Mouse (Mus musculus) limb, embryonic 13.5 days (tissue): Measurements from ENCODE around the gene 2610318N02Rik. TPM values are rescaled to one million over a fixed set of nuclear protein-coding genes. Genes with fewer than 3 reads are reported as not detected.

Experiments used
- ATAC-seq: fragments of 200-750 bp; cut with Nextera tagmentation; 2 replicates; pipeline ENCODE4 v1.8.0; 2017; ENCODE audit warnings: low read depth, moderate number of reproducible peaks, moderate TSS enrichment; ENCODE audit not compliant: low FRiP score
- H3K27ac ChIP-seq: fragments of 300-500 bp; sonication (generic); 2 replicates; pipeline ENCODE4 v1.5.1; 2015; ENCODE audit warnings: inconsistent platforms, mild to moderate bottlenecking, moderate library complexity
- H3K27me3 ChIP-seq: fragments of 300-500 bp; sonication (generic); 2 replicates; pipeline ENCODE4 v1.6.1; 2015; ENCODE audit warnings: mild to moderate bottlenecking, inconsistent platforms
- H3K36me3 ChIP-seq: fragments of 300-500 bp; sonication (generic); 2 replicates; pipeline ENCODE4 v1.6.1; 2015; ENCODE audit warnings: inconsistent platforms, mild to moderate bottlenecking, moderate library complexity
- H3K4me1 ChIP-seq: fragments of 300-500 bp; sonication (generic); 2 replicates; pipeline ENCODE4 v1.6.1; 2015; ENCODE audit warnings: inconsistent platforms
- H3K4me2 ChIP-seq: fragments of 300-500 bp; sonication (generic); replicated peaks from 2 replicates; pipeline ENCODE4 v1.6.1; 2015; ENCODE audit warnings: inconsistent platforms, mild to moderate bottlenecking, moderate library complexity
- H3K4me3 ChIP-seq: fragments of 300-500 bp; sonication (generic); 2 replicates; pipeline ENCODE4 v1.5.1; 2015; ENCODE audit warnings: moderate library complexity, mild to moderate bottlenecking, inconsistent platforms
- H3K9ac ChIP-seq: fragments of 300-500 bp; sonication (generic); 2 replicates; pipeline ENCODE4 v1.6.1; 2015; ENCODE audit warnings: mild to moderate bottlenecking, inconsistent platforms
- H3K9me3 ChIP-seq: fragments of 300-500 bp; sonication (generic); 2 replicates; pipeline ENCODE4 v1.6.1; 2016; ENCODE audit warnings: inconsistent platforms
- WGBS: fragments of 180-500 bp; shearing (Covaris S2); methylation state at CpG from one replicate; pipeline ENCODE4 v1.1.7; 2015; 5-methylcytosine and 5-hydroxymethylcytosine counted together
- polyA plus RNA-seq: library from polyadenylated mRNA; unstranded; fragments of >200 nt; fragmentation: Nextera tagmentation; extraction: Ambion mirVana; gene quantifications from 2 replicates; pipeline ENCODE4 v1.2.1, GENCODE M21; 2015

Gene 2610318N02Rik
- polyA plus RNA-seq, 1 experiment from 2014 or later = 70.7 TPM

- no peak overlapping the region for H3K27ac ChIP-seq
- H3K9me3 ChIP-seq = no peaks in the 10 kb centered on the region
- H3K9ac ChIP-seq = peak overlapping the region; percentile 50; the same call in 1 of the 2 replicates
- H3K27me3 ChIP-seq = no peaks in the 10 kb centered on the region
- WGBS = 32% methylated on average over 7 of the region's 7 CpGs
- ATAC-seq = no peak
- H3K4me3 ChIP-seq = peak overlapping the region; percentile 81
- no peaks in the 10 kb centered on the region for H3K36me3 ChIP-seq
- peak overlapping the region; percentile 98 for H3K4me2 ChIP-seq
- H3K4me1 ChIP-seq = peaks cover 18% of the 10 kb centered on the region
Observed at GRCm38 (mm10) chr16:17132906-17133200, 7.9 kb upstream of the 2610318N02Rik start.

- Histone ChIP-seq H3K27ac (peak within 1 kb of the TSS; percentile 73; the same call in 1 of the 2 replicates), H3K4me2 (peak within 1 kb of the TSS; percentile 98), H3K4me3 (peak within 1 kb of the TSS; percentile 81), H3K36me3 (no peaks in the 10 kb centered on the region), H3K4me1 (peaks cover 18% of the 10 kb centered on the region), H3K9ac (peak within 1 kb of the TSS; percentile 73), H3K9me3 (no peaks in the 10 kb centered on the region), H3K27me3 (no peaks in the 10 kb centered on the region)
- peak; percentile 99 for ATAC-seq
- under 1% methylated on average over 47 of the region's 47 CpGs for WGBS
Observed at GRCm38 (mm10) chr16:17132089-17132905, 7.3 kb upstream of the 2610318N02Rik start, which contains the start of gene Sdf2l1. Gene Sdf2l1, minus strand, starts transcription at chr16:17132383.

DNA sequence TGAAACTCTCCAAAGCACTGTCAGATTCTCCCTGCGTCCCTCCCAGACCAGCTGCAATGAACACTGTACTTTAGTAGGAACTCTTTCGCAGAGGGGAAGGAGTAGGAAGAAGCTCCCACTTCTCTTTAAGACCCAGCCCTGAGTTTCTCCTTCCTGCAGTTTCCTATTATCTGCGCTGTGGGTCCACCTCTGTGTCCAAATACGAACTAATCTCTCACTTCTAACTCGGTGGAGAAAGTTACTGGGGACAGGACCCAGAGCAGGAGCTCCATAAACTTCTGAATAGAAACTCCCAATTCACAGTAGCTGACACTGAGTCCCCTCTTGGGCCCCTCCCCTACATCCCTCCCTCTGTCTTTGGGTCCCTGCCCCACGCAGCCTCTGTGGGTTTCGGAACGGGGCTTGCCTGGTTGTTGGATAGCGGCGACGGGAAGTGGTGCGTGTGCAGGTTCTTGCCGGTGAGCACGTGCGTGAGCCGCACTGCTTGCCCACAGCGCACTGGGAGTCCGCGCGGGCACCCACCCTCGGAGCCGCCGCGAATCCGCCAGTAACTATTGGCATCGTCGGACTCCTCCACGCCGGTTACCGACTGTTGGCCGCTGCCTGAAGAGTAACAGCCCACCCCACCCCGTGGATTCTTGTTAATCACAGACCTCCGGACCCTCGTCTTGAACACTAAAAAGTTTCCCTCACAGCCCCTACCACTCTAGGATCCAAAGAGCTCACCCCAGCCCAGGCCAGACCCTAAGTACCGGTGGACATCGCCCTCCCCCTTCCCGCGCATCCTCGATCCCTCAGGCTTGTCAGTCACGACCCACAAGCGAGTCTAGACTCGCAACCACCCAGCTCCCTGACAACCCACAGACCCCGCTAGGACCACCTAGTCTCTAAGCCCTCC is 6.5 kb upstream of the 2610318N02Rik start:
- Histone ChIP-seq H3K4me1 (peaks cover 18% of the 10 kb centered on the region), H3K4me2 (peak overlapping the region; percentile 98), H3K9me3 (no peaks in the 10 kb centered on the region), H3K27ac (peak overlapping the region; percentile 73; the same call in 1 of the 2 replicates), H3K27me3 (no peaks in the 10 kb centered on the region), H3K9ac (peak overlapping the region; percentile 73), H3K36me3 (no peaks in the 10 kb centered on the region), H3K4me3 (peak overlapping the region; percentile 81)
- ATAC-seq = peak; percentile 0; the same call in 1 of the 2 replicates
- 3% methylated on average over 43 of the region's 43 CpGs for WGBS

DNA sequence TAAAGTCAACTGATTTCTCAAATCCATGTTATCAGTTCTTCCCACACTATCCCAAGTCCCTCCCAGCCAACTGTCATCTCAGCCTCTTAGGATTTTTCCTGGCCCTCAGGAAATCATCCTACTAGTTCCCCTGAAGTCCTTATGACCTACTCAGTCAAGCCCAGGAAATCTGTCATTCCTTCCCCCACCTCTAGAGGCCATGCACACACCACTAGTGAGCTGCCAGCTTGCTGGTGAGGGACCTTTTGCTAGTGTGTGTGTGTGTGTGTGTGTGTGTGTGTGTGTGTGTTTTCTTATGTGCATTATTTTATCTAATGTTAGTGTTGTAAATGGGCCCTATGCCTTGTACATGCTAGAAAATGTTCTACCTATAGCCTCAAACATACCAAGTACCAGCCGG is 2.3 kb upstream of the 2610318N02Rik start:
- no peak for ATAC-seq
- Histone ChIP-seq H3K9me3 (no peaks in the 10 kb centered on the region), H3K9ac (no peak overlapping the region), H3K36me3 (peaks cover 9% of the 10 kb centered on the region), H3K4me2 (no peak overlapping the region), H3K4me1 (peaks cover 39% of the 10 kb centered on the region), H3K27ac (no peak overlapping the region), H3K4me3 (no peak overlapping the region), H3K27me3 (no peaks in the 10 kb centered on the region)
- WGBS = 96% methylated on average over 1 of the region's 1 CpGs

GRCm38 (mm10) chr16:17124119-17124870 is 672 bp downstream of the 2610318N02Rik start:
- peak; percentile 33; the same call in 1 of the 2 replicates for ATAC-seq
- H3K4me1 ChIP-seq = peaks cover 27% of the 10 kb centered on the region
- H3K4me3 ChIP-seq = peak overlapping the region; percentile 61
- peak overlapping the region; percentile 72 for H3K9ac ChIP-seq
- H3K4me2 ChIP-seq = peak overlapping the region; percentile 79
- no peaks in the 10 kb centered on the region for H3K9me3 ChIP-seq
- no peaks in the 10 kb centered on the region for H3K27me3 ChIP-seq
- H3K27ac ChIP-seq = peak overlapping the region; percentile 75
- WGBS = under 1% methylated on average over 22 of the region's 22 CpGs
- H3K36me3 ChIP-seq = peaks cover 37% of the 10 kb centered on the region

DNA sequence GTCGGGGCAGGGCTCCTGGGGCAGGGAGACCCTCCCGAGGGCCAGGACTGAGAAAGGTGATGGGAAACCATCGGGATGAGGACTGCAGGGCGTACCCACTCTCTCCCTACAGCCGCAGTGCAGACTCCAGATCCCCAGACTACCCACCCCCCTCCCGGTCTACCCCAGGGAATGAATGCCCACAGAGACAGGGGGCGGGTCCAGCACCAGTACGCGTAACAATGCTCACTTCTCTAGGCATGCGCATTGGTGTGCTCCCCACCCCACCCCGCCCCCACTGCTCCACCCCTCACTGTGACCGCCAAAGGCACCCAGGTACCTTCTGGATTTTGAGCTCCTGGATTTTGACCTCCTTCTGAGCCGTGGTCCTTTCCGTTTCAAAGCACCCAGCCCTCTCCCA is 3.4 kb downstream of the 2610318N02Rik start:
- Histone ChIP-seq H3K27me3 (no peaks in the 10 kb centered on the region), H3K27ac (no peak overlapping the region), H3K9me3 (no peaks in the 10 kb centered on the region), H3K36me3 (peaks cover 62% of the 10 kb centered on the region), H3K4me3 (no peak overlapping the region), H3K4me2 (no peak overlapping the region), H3K9ac (no peak overlapping the region), H3K4me1 (peaks cover 27% of the 10 kb centered on the region)
- WGBS = 80% methylated on average over 14 of the region's 14 CpGs
- ATAC-seq = no peak

DNA sequence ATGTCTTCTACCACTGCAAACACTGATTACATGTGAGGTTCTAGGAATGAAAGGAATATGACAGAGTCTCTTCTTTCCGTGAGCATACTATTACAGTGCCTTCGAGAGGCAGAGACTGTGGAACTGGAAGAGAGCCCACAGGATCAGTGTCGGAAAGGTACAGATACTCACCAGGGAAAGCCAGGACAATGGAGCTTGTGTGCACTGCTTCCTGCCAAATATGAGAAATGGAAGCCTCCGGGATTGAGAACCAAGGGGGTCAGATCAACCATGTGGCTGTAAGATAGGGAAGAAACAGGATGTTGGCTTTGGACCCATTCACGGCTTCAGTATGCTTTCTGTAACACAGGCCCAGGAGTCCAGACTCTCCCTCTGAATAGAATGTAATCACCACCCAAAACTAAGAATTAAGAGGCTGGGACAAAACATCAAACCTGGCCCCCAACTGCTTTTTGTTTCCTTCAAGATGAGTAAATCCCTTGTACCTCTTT is 7.6 kb downstream of the 2610318N02Rik start:
- Histone ChIP-seq H3K36me3 (peaks cover 89% of the 10 kb centered on the region), H3K27me3 (no peaks in the 10 kb centered on the region), H3K4me1 (no peaks in the 10 kb centered on the region; the same call in 1 of the 2 replicates), H3K4me3 (no peak overlapping the region), H3K4me2 (no peak overlapping the region), H3K9ac (no peak overlapping the region), H3K27ac (no peak overlapping the region), H3K9me3 (no peaks in the 10 kb centered on the region)
- 95% methylated on average over 5 of the region's 5 CpGs for WGBS
- ATAC-seq = no peak

DNA sequence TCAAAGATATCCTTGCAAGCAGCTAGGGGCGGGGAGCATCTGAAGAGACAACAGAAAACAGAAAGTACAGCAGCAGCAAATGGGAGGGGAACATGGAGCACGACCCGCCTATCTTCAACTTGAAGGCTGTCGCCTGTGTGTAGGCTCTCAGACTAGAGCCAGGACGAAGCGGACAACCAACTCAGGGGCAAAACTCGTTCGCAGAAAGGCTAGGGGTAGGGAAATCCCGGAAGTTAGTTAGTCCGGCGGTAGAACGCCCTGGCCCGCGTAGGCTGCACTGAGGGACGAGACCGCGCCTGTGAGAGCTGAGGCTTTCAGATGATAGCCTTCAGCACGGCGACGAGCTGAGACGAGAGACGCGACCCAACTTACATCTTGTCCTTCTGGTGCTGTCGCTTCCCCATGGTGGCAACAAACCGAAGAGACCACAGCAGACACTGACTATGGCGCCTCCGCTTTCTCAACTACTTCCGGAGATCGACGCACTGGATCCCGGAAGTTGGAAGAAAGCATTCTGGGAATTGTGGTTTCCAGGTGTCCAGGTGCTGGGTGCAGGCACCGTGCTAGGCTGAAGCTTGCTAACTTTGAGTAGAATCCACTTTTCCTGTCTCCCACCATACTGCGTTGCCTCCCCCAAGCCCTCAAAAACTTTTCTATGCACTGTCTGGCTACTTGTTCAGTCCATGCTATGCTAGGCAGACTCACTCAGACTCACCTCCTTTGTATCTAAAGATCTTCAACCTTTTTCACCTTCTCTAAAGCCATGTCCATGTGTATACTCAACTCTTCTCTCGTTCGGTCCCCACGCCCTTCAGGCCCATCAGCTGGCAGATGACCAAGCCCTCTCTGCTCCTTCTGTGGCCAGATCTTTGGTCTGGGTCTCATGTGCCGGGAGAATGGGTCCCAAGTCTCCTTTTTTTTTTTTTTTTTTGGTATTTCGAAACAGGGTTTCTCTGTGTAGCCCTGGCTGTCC is 13.9 kb downstream of the 2610318N02Rik start, which contains the start of gene Ppil2:
Ppil2 (minus strand) TSS at position 487 of the 973 bp plus-strand sequence.
- Histone ChIP-seq H3K27ac (no peak within 1 kb of the TSS), H3K9me3 (no peaks in the 10 kb centered on the region)

DNA sequence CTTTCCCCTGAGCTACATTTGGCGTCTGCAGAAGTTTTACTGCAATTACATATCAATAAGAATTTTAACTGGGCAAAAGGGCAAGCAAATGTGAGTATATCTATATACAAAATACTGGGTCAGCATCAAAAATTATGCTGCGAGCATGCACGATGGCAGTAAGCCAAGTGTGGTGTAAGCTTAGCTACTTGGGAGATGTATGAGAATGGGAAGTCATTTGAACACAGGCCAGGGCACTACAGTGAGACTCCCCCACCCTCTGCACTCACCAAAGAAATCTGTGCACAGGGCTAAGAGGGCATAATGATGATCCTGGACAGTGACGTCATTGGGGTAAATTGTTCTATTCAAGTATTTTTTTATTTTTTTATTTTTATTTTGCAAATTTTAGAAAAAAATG is 20.4 kb downstream of the 2610318N02Rik start:
- 84% methylated on average over 4 of the region's 4 CpGs for whole genome bisulfite sequencing
- H3K27me3 ChIP-seq = no peaks in the 10 kb centered on the region
- H3K27ac ChIP-seq = no peak overlapping the region
- H3K4me2 ChIP-seq = no peak overlapping the region
- no peaks in the 10 kb centered on the region for H3K9me3 ChIP-seq
- H3K36me3 ChIP-seq = peaks cover 88% of the 10 kb centered on the region
- peaks cover 19% of the 10 kb centered on the region for H3K4me1 ChIP-seq
- no peak overlapping the region for H3K4me3 ChIP-seq
- no peak overlapping the region for H3K9ac ChIP-seq
- no peak for ATAC-seq

More for the DNA sequence above, 13.9 kb downstream of the 2610318N02Rik start, which contains the start of gene Ppil2:
- peaks cover 11% of the 10 kb centered on the region for H3K4me1 ChIP-seq
- H3K4me3 ChIP-seq = peak within 1 kb of the TSS; percentile 88
- peak; percentile 86 for ATAC-seq
- H3K27me3 ChIP-seq = no peaks in the 10 kb centered on the region
- H3K36me3 ChIP-seq = peaks cover 55% of the 10 kb centered on the region
- H3K9ac ChIP-seq = peak within 1 kb of the TSS; percentile 82
- 8% methylated on average over 38 of the region's 38 CpGs for WGBS
- peak within 1 kb of the TSS; percentile 73 for H3K4me2 ChIP-seq

- H3K4me2 ChIP-seq = no peak overlapping the region
- peaks cover 96% of the 10 kb centered on the region for H3K36me3 ChIP-seq
- H3K4me1 ChIP-seq = peaks cover 17% of the 10 kb centered on the region
- no peak overlapping the region for H3K9ac ChIP-seq
- peak; percentile 58; the same call in 1 of the 2 replicates for ATAC-seq
- no peaks in the 10 kb centered on the region for H3K27me3 ChIP-seq
- H3K27ac ChIP-seq = peak overlapping the region; percentile 56
- WGBS = 49% methylated on average over 7 of the region's 7 CpGs
- no peak overlapping the region for H3K4me3 ChIP-seq
- H3K9me3 ChIP-seq = no peaks in the 10 kb centered on the region
Observed at GRCm38 (mm10) chr16:17102630-17103220, 22.2 kb downstream of the 2610318N02Rik start.
